Mouse (Mus musculus) frontal cortex, postnatal 10 days (tissue): ENCODE measurements around the gene H2-Q2.
A peak's percentile ranks its signal among the peaks of the same experiment; 100 is the strongest.
"Not testable (repeated sequence)": the region's sequence is repeated elsewhere in the genome, so short reads cannot be mapped to it uniquely, and the experiment has no call there.

Experiments
- DNase-seq, 2 experiments: peaks; one replicate each; pipeline ENCODE4 v3.0.0; 2022; ENCODE audit warnings: low spot score in 2 of 2, mixed read lengths in 1 of 2

The H2-Q2 gene

GRCm38 (mm10) chr17:35342071-35342671 is at the start of gene H2-Q2:
H2-Q2 (plus strand) TSS chr17:35342242.
- no peak for DNase-seq

GRCm38 (mm10) chr17:35295796-35296195 is 46.2 kb upstream of the H2-Q2 start:
- DNase-seq, result peak in 1 of 2 experiments; percentile 47

GRCm38 (mm10) chr17:35300261-35300945 is 41.6 kb upstream of the H2-Q2 start:
- DNase-seq, result not testable (repeated sequence)

- peak; percentile 28 to 85 for DNase-seq
Measured at GRCm38 (mm10) chr17:35301645-35302258, 40.3 kb upstream of the H2-Q2 start.

- DNase-seq, result no peak
Measured at GRCm38 (mm10) chr17:35303271-35303670, 38.8 kb upstream of the H2-Q2 start.

- DNase-seq, result no peak
Measured at GRCm38 (mm10) chr17:35303756-35304350, 38.2 kb upstream of the H2-Q2 start.

GRCm38 (mm10) chr17:35304478-35304877 is 37.6 kb upstream of the H2-Q2 start:
- DNase-seq, result no peak

- not testable (repeated sequence) for DNase-seq
Measured at GRCm38 (mm10) chr17:35304921-35305320, 37.1 kb upstream of the H2-Q2 start.

- DNase-seq, result no peak
Measured at GRCm38 (mm10) chr17:35318671-35319070, 23.4 kb upstream of the H2-Q2 start.

GRCm38 (mm10) chr17:35320327-35321081 is 21.5 kb upstream of the H2-Q2 start, which contains the start of gene H2-Q1:
H2-Q1 (plus strand) TSS chr17:35320405.
- no peak for DNase-seq

GRCm38 (mm10) chr17:35325124-35325523 is 16.9 kb upstream of the H2-Q2 start:
- not testable (repeated sequence) for DNase-seq

GRCm38 (mm10) chr17:35326000-35326399 is 16.0 kb upstream of the H2-Q2 start:
- not testable (repeated sequence) for DNase-seq

- DNase-seq, result not testable (repeated sequence)
Measured at GRCm38 (mm10) chr17:35329714-35330113, 12.3 kb upstream of the H2-Q2 start.

GRCm38 (mm10) chr17:35331546-35331945 is 10.5 kb upstream of the H2-Q2 start:
- not testable (repeated sequence) for DNase-seq

GRCm38 (mm10) chr17:35342711-35343476 is 852 bp downstream of the H2-Q2 start:
- DNase-seq, result peak in 1 of 2 experiments; percentile 5

GRCm38 (mm10) chr17:35347659-35348058 is 5.6 kb downstream of the H2-Q2 start:
- DNase-seq, result not testable (repeated sequence)

- not testable (repeated sequence) for DNase-seq
Measured at GRCm38 (mm10) chr17:35353275-35353674, 11.2 kb downstream of the H2-Q2 start.

GRCm38 (mm10) chr17:35354071-35354470 is 12.0 kb downstream of the H2-Q2 start:
- DNase-seq, result no peak

- no peak for DNase-seq
Measured at GRCm38 (mm10) chr17:35357086-35357485, 15.0 kb downstream of the H2-Q2 start.

GRCm38 (mm10) chr17:35358763-35359469 is 16.9 kb downstream of the H2-Q2 start:
- DNase-seq, result no peak
